Comparison of ENCODE assay signal across 9 mouse cellular contexts in the genomic region with DNA sequence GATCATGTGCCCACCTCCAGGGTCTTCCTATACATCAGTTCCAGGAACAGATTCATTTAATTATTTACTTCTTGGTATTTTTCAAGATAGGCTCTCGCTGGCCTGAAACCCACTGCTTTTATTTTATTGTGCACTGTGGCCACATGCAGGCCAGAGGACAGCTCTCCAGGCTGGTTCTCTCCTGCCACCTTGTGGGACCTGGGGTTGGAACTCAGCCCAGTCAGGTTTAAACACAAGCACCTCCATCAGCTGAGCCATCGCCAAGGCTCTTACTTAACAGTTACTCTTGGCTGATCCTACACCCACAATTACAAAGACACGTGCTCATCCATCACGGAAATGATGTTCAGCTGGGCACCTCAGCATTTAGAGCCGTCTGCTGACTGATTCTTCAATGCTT. TPM values are rescaled to one million over a fixed set of nuclear protein-coding genes. Genes with fewer than 3 reads are reported as not detected.
DNase-seq lines count a peak whose midpoint lies in the region; ATAC-seq and TF ChIP-seq lines count a peak whose summit lies in the region.
"Had no signal": no experiment of that assay in that cellular context is flagged by ENCODE, and none has a peak within 500 bp of the region (broad histone marks: within the 10 kb centered on the region; RNA-seq: fewer than 3 reads in every experiment).

No protein-coding gene starts in this region.

- no peak overlapping the region for H3K27ac ChIP-seq in kidney, embryonic 14.5 days (ENCODE audit: low read depth, low read length)
- H3K27ac ChIP-seq in lung, embryonic 14.5 days (ENCODE audit: low read depth) = no peak overlapping the region
- no peak overlapping the region for H3K27ac ChIP-seq in forebrain, embryonic 15.5 days (replicated peaks)

- ATAC-seq in kidney, embryonic 14.5 days (ENCODE audit: low FRiP score, low TSS enrichment) = no peak
- ATAC-seq in lung, embryonic 14.5 days (ENCODE audit: insufficient read depth) = no peak
- ATAC-seq in forebrain, embryonic 15.5 days (replicated peaks) = no peak

- H3K4me3 ChIP-seq in kidney, embryonic 14.5 days (ENCODE audit: low read length) = no peak overlapping the region
- no peak overlapping the region for H3K4me3 ChIP-seq in lung, embryonic 14.5 days (ENCODE audit: low read depth, low read length)
- H3K4me3 ChIP-seq in forebrain, embryonic 15.5 days = no peak overlapping the region

- no peak overlapping the region for H3K9ac ChIP-seq in kidney, embryonic 14.5 days (ENCODE audit: low read depth, low read length)
- no peak overlapping the region for H3K9ac ChIP-seq in lung, embryonic 14.5 days
- no peak overlapping the region for H3K9ac ChIP-seq in forebrain, embryonic 15.5 days (replicated peaks)

- 0 out of 2 replicates have a peak, but pooled peaks cover 5% of the 10 kb centered on the region for H3K4me1 ChIP-seq in kidney, embryonic 14.5 days (ENCODE audit: control insufficient read depth, insufficient read depth, low read length)
- H3K4me1 ChIP-seq in lung, embryonic 14.5 days (ENCODE audit: insufficient read depth) = no peaks in the 10 kb centered on the region
- no peaks in the 10 kb centered on the region for H3K4me1 ChIP-seq in forebrain, embryonic 15.5 days

- DNase-seq in kidney, adult 11 months = peak; percentile 86
- peak; percentile 72 for DNase-seq in ZHBTc4 (ENCODE audit: low read depth, low spot score)
- DNase-seq in embryo, embryonic 10.5 days (ENCODE audit: low spot score) = peak; percentile 32
- DNase-seq in lung, embryonic 14.5 days = peak; percentile 63
- no peak for DNase-seq in layer of hippocampus, adult 9-10 months (ENCODE audit: low spot score)
- no peak for DNase-seq in thymus, postnatal 36 days

- WGBS in kidney, embryonic 14.5 days = 50% methylated on average over 5 of the region's 5 CpGs
- 42% methylated on average over 5 of the region's 5 CpGs for WGBS in lung, embryonic 14.5 days
- 54% methylated on average over 5 of the region's 5 CpGs for WGBS in forebrain, embryonic 15.5 days

- no peaks in the 10 kb centered on the region for H3K27me3 ChIP-seq in kidney, embryonic 14.5 days (ENCODE audit: control insufficient read depth, insufficient read depth, low read length)
- H3K27me3 ChIP-seq in lung, embryonic 14.5 days (ENCODE audit: insufficient read depth, low read length) = no peaks in the 10 kb centered on the region
- no peaks in the 10 kb centered on the region for H3K27me3 ChIP-seq in forebrain, embryonic 15.5 days

- no peaks in the 10 kb centered on the region for H3K36me3 ChIP-seq in kidney, embryonic 14.5 days (ENCODE audit: control insufficient read depth, insufficient read depth, low read length)
- H3K36me3 ChIP-seq in lung, embryonic 14.5 days (ENCODE audit: insufficient read depth) = no peaks in the 10 kb centered on the region
- H3K36me3 ChIP-seq in forebrain, embryonic 15.5 days = no peaks in the 10 kb centered on the region

- TF ChIP-seq CTCF in lung, embryonic 14.5 days (IDR thresholded peaks at IDR 0.05; ENCODE audit: low read depth) = peak; percentile 57

- H3K4me2 ChIP-seq in kidney, embryonic 14.5 days (replicated peaks; ENCODE audit: low read depth, low read length) = no peak overlapping the region
- H3K4me2 ChIP-seq in lung, embryonic 14.5 days = no peak overlapping the region
- H3K4me2 ChIP-seq in forebrain, embryonic 15.5 days (replicated peaks) = no peak overlapping the region

- no peaks in the 10 kb centered on the region for H3K9me3 ChIP-seq in kidney, embryonic 14.5 days (ENCODE audit: control insufficient read depth, low read length)
- no peaks in the 10 kb centered on the region for H3K9me3 ChIP-seq in lung, embryonic 14.5 days (ENCODE audit: low read depth, low read length)
- H3K9me3 ChIP-seq in forebrain, embryonic 15.5 days = no peaks in the 10 kb centered on the region

RNA-seq across cellular contexts. Expression of gene Mettl7a3, which starts 13.6 kb away (rescaled TPM):
- not detected in 2 replicates for polyA plus RNA-seq in kidney, embryonic 14.5 days (2014; fragmentation: Nextera tagmentation; extraction: Ambion mirVana)
- 0.22 TPM in 1 of 2 replicates, not detected in the other for polyA plus RNA-seq in lung, embryonic 14.5 days (2014; fragmentation: Nextera tagmentation; extraction: Ambion mirVana)
- not detected in 2 replicates for polyA plus RNA-seq in forebrain, embryonic 15.5 days (2015; fragmentation: Nextera tagmentation; extraction: Ambion mirVana)
- polyA plus RNA-seq: stomach, embryonic 14.5 days had no signal

RNA-seq across cellular contexts. Expression of gene Mettl7a1, which starts 17.2 kb away (rescaled TPM):
- polyA plus RNA-seq in kidney, embryonic 14.5 days (2014; fragmentation: Nextera tagmentation; extraction: Ambion mirVana) = 10.0 and 17.4 TPM in 2 replicates
- polyA plus RNA-seq in lung, embryonic 14.5 days (2014; fragmentation: Nextera tagmentation; extraction: Ambion mirVana) = 2.7 and 2.9 TPM in 2 replicates
- polyA plus RNA-seq in forebrain, embryonic 15.5 days (2015; fragmentation: Nextera tagmentation; extraction: Ambion mirVana) = 2.8 and 5.4 TPM in 2 replicates

RNA-seq across cellular contexts. Expression of gene Methig1, which starts 31.8 kb away (rescaled TPM):
- 0.27 and 0.87 TPM in 2 replicates for polyA plus RNA-seq in kidney, embryonic 14.5 days (2014; fragmentation: Nextera tagmentation; extraction: Ambion mirVana)
- not detected in 2 replicates for polyA plus RNA-seq in lung, embryonic 14.5 days (2014; fragmentation: Nextera tagmentation; extraction: Ambion mirVana)
- polyA plus RNA-seq in forebrain, embryonic 15.5 days (2015; fragmentation: Nextera tagmentation; extraction: Ambion mirVana) = not detected in 2 replicates

RNA-seq across cellular contexts. Expression of gene Mettl7a2, which starts 31.9 kb away (rescaled TPM):
- not detected in 2 replicates for polyA plus RNA-seq in kidney, embryonic 14.5 days (2014; fragmentation: Nextera tagmentation; extraction: Ambion mirVana)
- not detected in 2 replicates for polyA plus RNA-seq in lung, embryonic 14.5 days (2014; fragmentation: Nextera tagmentation; extraction: Ambion mirVana)
- not detected in 2 replicates for polyA plus RNA-seq in forebrain, embryonic 15.5 days (2015; fragmentation: Nextera tagmentation; extraction: Ambion mirVana)
- polyA plus RNA-seq: stomach, embryonic 14.5 days had no signal

RNA-seq across cellular contexts. Expression of gene Tmprss12, which starts 40.5 kb away (rescaled TPM):
- not detected in 2 replicates for polyA plus RNA-seq in kidney, embryonic 14.5 days (2014; fragmentation: Nextera tagmentation; extraction: Ambion mirVana)
- polyA plus RNA-seq in lung, embryonic 14.5 days (2014; fragmentation: Nextera tagmentation; extraction: Ambion mirVana) = not detected in 2 replicates
- polyA plus RNA-seq in forebrain, embryonic 15.5 days (2015; fragmentation: Nextera tagmentation; extraction: Ambion mirVana) = not detected in 2 replicates

Comparison
In these comparisons a context has a peak if more than half of its experiments do, and no peak if none do; other contexts are left out.
1. DNase-seq: peak in kidney, adult 11 months (single experiment), ZHBTc4 (single experiment), embryo, embryonic 10.5 days (single experiment) and lung, embryonic 14.5 days (single experiment); none in layer of hippocampus, adult 9-10 months (single experiment) and thymus, postnatal 36 days (0 of 2).